Mouse (Mus musculus) neural tube, embryonic 10.5 days (tissue): ENCODE measurements around the gene Dnajb6.
A peak's percentile ranks its signal among the peaks of the same experiment; 100 is the strongest.

Source experiments
- DNase-seq: peaks from one replicate; pipeline ENCODE4 v3.0.0-alpha.2; 2017; ENCODE audit warnings: low spot score; ENCODE audit errors: extremely low spot score

The Dnajb6 gene

GRCm38 (mm10) chr5:29847494-29847893 is 112.0 kb downstream of the Dnajb6 start:
- no peak for DNase-seq

- no peak for DNase-seq
These were observed 112.6 kb downstream of the Dnajb6 start for GRCm38 (mm10) chr5:29848091-29848490.

- peak; percentile 17 for DNase-seq
These were observed 116.9 kb downstream of the Dnajb6 start for GRCm38 (mm10) chr5:29852376-29852775.

GRCm38 (mm10) chr5:29853035-29853434 is 117.5 kb downstream of the Dnajb6 start:
- DNase-seq = no peak

DNA sequence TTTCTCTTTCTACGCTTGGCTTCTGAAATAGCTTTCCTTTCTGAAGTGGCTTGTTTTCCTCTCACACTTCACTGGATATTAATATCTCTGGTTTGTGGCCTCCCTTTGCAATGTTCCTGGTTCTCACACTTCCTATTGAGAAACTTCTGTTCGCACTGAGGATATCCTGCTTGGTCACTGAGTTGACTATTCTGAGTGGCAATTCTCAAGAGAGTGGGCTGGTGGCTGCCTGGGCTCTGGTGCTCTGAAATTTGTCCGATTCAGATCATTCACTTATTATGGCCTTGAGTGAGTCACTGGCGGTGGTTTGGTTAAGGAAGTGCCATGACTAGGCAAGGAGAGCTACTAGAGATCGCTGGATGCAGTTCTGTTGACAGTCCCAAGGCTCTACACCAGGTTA is 118.9 kb downstream of the Dnajb6 start:
- DNase-seq = no peak

DNA sequence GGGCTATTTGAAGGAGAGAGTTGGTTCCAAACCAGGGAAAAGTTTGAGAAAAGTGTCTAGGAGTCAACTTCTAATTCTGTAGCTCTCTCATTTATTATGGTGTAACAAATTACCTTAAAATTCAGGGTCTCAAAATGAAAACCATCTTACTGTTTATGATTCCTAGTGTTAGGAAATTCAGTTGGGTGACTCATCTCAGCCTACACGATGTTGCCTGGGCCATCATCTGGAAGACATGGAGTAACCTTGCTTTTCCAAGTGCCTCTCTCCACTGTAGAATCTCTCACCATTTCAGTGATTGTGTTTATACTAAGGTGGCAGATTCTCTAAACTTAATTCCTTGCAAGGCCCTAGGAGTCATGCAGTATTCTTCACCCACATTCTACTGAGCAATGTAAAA is 119.5 kb downstream of the Dnajb6 start:
- no peak for DNase-seq

- no peak for DNase-seq
These were observed 126.0 kb downstream of the Dnajb6 start for GRCm38 (mm10) chr5:29861522-29861921.

DNA sequence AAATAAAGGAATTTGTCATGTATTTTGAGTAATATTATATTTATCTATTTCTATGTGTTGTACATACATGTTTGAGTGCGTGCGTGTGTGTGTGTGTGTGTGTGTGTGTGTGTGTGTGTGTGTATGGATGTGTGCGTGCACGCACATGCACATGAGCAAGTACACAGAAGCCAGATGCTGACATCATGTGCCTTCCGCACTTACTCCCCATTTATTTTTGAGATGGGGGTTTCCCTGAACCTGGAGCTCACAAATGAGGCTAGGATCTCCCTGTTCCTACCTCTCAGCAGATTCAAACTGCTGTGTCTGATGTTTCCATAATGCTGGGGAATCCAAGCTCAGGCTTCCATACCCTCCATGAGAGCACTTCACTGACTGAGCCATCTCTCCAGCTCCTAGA is 126.9 kb downstream of the Dnajb6 start:
- no peak for DNase-seq

GRCm38 (mm10) chr5:29864291-29864737 is 128.8 kb downstream of the Dnajb6 start:
- DNase-seq = no peak

DNA sequence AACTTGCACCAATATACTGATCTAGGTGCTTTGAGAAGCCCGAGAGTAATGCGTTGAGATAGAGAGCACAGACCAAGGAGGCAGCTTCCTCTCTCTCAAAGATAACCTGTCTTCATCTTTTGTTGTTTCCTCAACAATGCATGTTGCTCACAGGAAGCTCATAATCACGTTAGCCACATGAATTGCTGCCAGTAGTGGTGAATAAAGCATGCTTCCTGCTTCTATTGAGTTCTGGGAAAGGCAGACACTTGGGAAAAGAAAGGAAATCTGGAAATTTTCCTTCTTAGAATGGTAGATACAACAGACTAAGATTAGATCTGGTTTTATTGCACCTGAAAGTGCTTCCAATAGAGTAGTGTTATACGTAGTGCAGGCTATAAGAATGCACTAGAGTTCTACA is 129.5 kb downstream of the Dnajb6 start:
- no peak for DNase-seq
